Mouse (Mus musculus) stomach, postnatal 0 days (tissue): ENCODE results near the gene Trim11.

Experiments used
- CTCF ChIP-seq: IDR thresholded peaks from 2 replicates; pipeline ENCODE4 v1.5.1; 2016; ENCODE audit warnings: antibody characterized with exemption, low read depth, mild to moderate bottlenecking, moderate library complexity
- EP300 ChIP-seq: optimal IDR thresholded peaks from 2 replicates; pipeline ENCODE3; 2016; ENCODE audit warnings: antibody characterized with exemption

DNA sequence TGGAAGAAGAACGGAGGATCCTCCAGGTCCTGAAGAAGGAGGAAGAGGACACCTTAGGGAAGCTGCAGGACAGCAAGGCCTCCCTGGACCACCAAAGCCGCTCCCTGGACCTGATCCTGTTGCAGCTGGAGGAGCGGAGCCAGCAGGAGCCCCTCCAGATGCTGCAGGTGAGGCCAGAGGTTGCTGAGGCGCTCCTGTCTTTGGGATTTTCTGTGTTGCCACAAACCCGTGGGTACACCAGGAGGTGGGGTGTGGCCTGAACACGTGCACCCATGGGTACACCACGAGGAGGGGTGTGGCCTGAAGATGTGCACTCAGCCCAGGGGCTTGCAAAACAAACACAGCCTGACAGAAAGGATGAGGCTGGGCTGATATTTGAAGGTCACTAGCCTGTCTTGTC lies 9.3 kb upstream of the Trim11 start:
- TF ChIP-seq CTCF (no peak), EP300 (no peak)
